Mouse (Mus musculus) kidney, postnatal 14 days (tissue): ENCODE results near the gene Olfr1135.

Experiments
- DNase-seq: peaks from one replicate; pipeline ENCODE4 v3.0.0; 2022; ENCODE audit warnings: mixed read lengths

Olfr1135 gene

GRCm38 (mm10) chr2:87673564-87673963 lies at the start of gene Olfr1135:
Gene Olfr1135, minus strand, starts transcription at chr2:87673664.
- DNase-seq = no peak

GRCm38 (mm10) chr2:87713079-87713478 lies 39.6 kb upstream of the Olfr1135 start, which contains the start of gene Olfr1137:
Gene Olfr1137, minus strand, starts transcription at chr2:87713179.
- no peak for DNase-seq

- no peak for DNase-seq
Measured at GRCm38 (mm10) chr2:87693847-87694246, 20.4 kb upstream of the Olfr1135 start, which contains the start of gene Olfr1136. Gene Olfr1136, minus strand, starts transcription at chr2:87693947.

GRCm38 (mm10) chr2:87658360-87658759 lies 15.1 kb downstream of the Olfr1135 start, which contains the start of gene Olfr1134:
Gene Olfr1134, minus strand, starts transcription at chr2:87658460.
- no peak for DNase-seq

- DNase-seq = no peak
Measured at GRCm38 (mm10) chr2:87647274-87647673, 26.2 kb downstream of the Olfr1135 start, which contains the start of gene Olfr1133. Gene Olfr1133, minus strand, starts transcription at chr2:87647374.

- DNase-seq = no peak
Measured at GRCm38 (mm10) chr2:87642441-87642840, 31.0 kb downstream of the Olfr1135 start.

- DNase-seq = no peak
Measured at GRCm38 (mm10) chr2:87637435-87637834, 36.0 kb downstream of the Olfr1135 start, which contains the start of gene Olfr1132. Gene Olfr1132, minus strand, starts transcription at chr2:87637535.

- DNase-seq = no peak
Measured at GRCm38 (mm10) chr2:87626804-87627203, 46.7 kb downstream of the Olfr1135 start, which contains the start of gene Olfr1131. Gene Olfr1131, plus strand, starts transcription at chr2:87627104.
